Mouse (Mus musculus): ENCODE measurements around the gene Slamf9.
A peak's percentile ranks its signal among the peaks of the same experiment; 100 is the strongest.

Slamf9 gene

GRCm38 (mm10) chr1:172513525-172514212, 38.5 kb downstream of the Slamf9 start:
- DNase-seq (ENCODE audit: low read depth, low spot score) = no peak

GRCm38 (mm10) chr1:172514213-172514529, 39.0 kb downstream of the Slamf9 start:
- no peak for DNase-seq (ENCODE audit: low read depth, low spot score)

GRCm38 (mm10) chr1:172514551-172515268, 39.6 kb downstream of the Slamf9 start:
- no peak for DNase-seq (ENCODE audit: low read depth, low spot score)

- DNase-seq (ENCODE audit: low read depth, low spot score) = peak; percentile 48
Measured at GRCm38 (mm10) chr1:172515396-172515795, 40.2 kb downstream of the Slamf9 start.

- peak; percentile 59 for DNase-seq (ENCODE audit: low read depth, low spot score)
Measured at GRCm38 (mm10) chr1:172518013-172518412, 42.9 kb downstream of the Slamf9 start.

- no peak for DNase-seq (ENCODE audit: low read depth, low spot score)
Measured at GRCm38 (mm10) chr1:172519644-172520043, 44.5 kb downstream of the Slamf9 start.

- peak; percentile 99 for DNase-seq (ENCODE audit: low read depth, low spot score)
Measured at GRCm38 (mm10) chr1:172520576-172521440, 45.6 kb downstream of the Slamf9 start, which contains the start of gene Cfap45. Gene Cfap45, plus strand, starts transcription at chr1:172520801.

- DNase-seq (ENCODE audit: low read depth, low spot score) = peak; percentile 42
Measured at GRCm38 (mm10) chr1:172522524-172522923, 47.4 kb downstream of the Slamf9 start.

- no peak for DNase-seq (ENCODE audit: low read depth, low spot score)
Measured at GRCm38 (mm10) chr1:172523699-172524101, 48.5 kb downstream of the Slamf9 start.

- DNase-seq (ENCODE audit: low read depth, low spot score) = peak; percentile 83
Measured at GRCm38 (mm10) chr1:172525027-172525764, 50.0 kb downstream of the Slamf9 start.

GRCm38 (mm10) chr1:172525971-172526370, 50.8 kb downstream of the Slamf9 start:
- no peak for DNase-seq (ENCODE audit: low read depth, low spot score)

- no peak for DNase-seq (ENCODE audit: low read depth, low spot score)
Measured at GRCm38 (mm10) chr1:172526380-172527081, 51.4 kb downstream of the Slamf9 start.

- DNase-seq (ENCODE audit: low read depth, low spot score) = no peak
Measured at GRCm38 (mm10) chr1:172527431-172527830, 52.3 kb downstream of the Slamf9 start.
